Mouse (Mus musculus) layer of hippocampus, adult 18-20 months (tissue): ENCODE measurements around the gene Olfr568. TPM values are rescaled to one million over a fixed set of nuclear protein-coding genes. Genes with fewer than 3 reads are reported as not detected.

Source experiments
- DNase-seq, 2 experiments: peaks; one replicate each; pipeline ENCODE4 v3.0.0; 2022; ENCODE audit warnings: low spot score in 2 of 2
- long read RNA-seq: library from polyadenylated mRNA; stranded (forward); transcript quantifications from one replicate; pipeline ENCODE4 v2.0.0, GENCODE M21; 2021
- total RNA-seq, 2 experiments: library from RNA; stranded (reverse); gene quantifications; 2 replicates each; pipeline ENCODE4 v1.2.3; 2021

Olfr568 gene
- not detected for total RNA-seq
- long read RNA-seq, result 0 reads

DNA sequence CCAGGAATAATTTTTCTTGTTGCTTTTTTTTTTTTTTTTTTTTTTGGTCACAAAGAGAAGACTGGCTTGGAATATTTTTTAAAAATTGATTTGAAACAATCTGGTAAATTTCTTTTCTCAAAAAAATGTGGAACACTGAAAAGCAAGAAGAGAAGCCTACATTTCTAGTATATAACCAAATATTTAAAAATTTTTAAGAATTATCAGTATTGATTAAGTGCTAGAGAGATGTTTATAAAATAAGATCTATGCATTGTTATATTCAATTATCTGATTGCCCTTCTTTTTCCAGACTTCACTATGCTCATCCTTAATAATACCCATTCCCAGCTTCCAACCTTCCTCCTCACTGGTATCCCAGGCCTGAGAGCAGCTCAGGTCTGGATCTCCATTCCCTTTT lies at the start of gene Olfr568:
Olfr568 (plus strand) TSS at position 301 of the 400 bp plus-strand sequence.
- DNase-seq, result no peak

DNA sequence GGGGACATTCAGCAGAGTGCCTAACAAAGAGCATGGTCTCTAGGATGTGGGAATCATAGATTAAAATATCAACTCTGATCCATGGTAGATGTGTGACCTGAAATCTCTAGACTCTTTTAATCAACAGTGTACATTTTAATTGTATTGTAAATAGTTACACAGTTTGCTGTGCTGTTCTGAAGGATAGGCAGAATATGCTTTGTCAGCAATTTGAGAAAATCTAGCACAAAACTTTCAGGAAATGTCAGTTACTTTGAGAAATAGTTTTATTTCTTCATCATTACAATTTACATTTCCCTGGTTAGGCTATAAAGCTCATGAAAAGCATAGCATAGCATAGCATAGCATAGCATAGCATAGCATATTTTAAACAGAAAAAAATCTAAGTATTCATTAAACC lies 21.1 kb upstream of the Olfr568 start:
- DNase-seq, result no peak

DNA sequence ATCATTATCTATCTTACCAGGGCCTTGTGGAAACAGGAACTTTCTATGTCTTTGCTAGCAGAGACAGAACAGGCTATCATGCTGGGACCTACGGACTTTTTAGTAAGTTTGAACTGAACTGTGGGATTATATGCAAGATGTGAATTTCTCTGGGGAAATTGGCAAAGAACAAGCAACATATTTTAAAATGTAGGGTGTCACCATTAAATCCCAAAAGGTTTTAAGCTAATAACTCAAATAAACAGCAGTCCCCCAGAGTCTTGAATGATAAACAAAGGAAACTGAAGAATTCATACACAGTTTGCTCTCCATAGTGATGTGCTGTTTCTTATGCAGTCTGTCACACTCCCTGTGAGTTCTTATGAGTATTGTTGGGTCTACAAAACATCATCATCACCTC lies 18.3 kb upstream of the Olfr568 start, which contains the start of gene Olfr566:
Olfr566 (minus strand) TSS at position 101 of the 400 bp plus-strand sequence.
- DNase-seq, result no peak

DNA sequence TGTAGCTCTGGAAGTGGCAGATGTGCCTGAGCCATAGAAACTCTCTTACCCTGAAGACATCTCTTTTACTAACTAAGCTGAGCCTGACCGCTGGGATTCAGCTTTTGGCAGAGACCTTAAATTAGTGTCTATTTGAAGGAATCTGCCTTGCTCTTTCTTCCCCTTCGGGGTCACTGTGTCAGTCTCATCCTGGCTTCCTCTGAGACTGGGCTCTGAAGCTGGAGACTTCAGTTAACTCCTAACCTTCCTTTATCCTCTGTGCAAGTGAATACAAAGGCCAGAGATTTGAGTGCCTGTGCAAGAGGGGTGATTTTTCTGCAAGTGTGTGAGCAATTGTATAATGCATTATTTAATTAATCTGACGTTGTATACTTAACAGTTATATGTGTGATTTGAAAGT lies 13.9 kb downstream of the Olfr568 start, which contains the start of gene Olfr569:
Olfr569 (minus strand) TSS at position 101 of the 400 bp plus-strand sequence.
- DNase-seq, result no peak

DNA sequence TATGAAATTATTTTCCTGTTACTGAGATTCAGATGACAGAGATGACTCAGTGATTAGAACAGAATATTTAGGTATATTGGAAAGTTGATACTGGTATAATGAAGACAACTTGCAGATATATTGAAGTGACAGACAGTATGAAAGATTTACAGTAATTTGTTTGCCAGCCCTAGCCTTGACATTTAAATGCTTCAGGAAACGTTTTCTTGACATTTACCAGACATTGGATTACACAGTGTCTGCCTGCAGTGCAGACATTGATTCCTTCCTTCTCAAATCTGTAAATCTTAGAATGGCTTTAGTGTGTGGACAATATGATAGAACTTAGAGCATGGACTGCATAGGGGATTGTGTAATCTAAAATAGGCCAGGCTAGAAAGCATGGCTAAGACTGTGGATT lies 38.3 kb downstream of the Olfr568 start:
- DNase-seq, result no peak

DNA sequence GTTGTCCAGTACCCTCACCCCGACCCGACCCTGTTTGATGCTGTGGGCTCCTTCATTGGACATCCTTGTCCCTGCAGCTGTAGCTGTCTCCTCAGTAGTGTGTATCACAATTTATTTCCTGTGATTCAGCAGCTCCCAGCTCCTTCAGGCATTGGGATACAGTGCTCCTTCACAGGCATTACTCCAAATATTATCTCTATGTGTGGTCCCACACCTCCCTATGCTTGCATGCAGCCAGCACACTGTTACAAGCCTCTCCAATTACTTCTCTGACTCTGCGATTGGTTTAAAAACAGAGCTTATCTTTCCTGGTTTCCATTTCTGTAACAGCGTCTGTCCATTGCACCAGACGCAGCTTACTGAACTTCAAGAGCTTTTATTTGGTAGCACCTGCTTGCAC lies 39.5 kb downstream of the Olfr568 start:
- DNase-seq, result no peak

DNA sequence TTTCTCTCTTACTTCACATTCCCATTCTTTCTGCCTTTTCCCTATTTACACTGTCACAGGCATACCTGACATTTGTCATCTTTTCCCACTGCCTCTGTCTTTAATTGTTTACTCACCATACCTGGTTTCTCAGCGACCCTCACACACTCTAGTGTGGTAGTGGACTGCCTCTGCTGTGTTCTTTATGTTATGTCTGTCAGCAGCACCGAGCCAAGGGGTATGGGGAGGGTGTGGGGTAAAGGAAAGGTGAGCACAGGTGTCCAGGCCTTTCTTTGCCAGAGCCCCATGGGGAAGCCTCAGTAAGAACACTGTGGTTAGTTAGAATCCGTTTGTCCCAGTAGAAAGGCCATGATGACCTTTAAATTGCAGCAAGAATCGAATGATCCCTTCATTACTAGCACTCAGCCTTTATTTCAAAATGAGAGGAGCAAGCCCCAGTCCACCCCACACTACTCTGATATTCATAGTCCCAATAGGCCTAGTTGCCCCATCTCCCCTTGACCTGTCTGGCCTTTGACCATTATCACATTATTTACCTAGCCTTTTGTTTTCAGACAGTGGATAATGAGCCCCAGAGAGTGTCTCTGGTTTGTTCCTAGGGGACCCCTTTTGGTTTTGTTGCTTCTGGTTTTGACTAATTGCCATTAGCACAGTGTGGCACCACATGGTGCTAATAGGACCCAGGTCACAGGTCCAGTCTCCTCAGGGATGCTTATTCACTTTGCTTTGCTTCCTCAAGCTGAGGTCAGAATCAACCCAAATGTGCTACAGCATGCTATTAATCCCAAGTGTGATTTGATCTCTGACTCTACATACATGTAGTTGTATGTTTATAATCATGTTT lies 40.3 kb downstream of the Olfr568 start, which contains the start of gene Olfr571:
Olfr571 (minus strand) TSS at position 505 of the 844 bp plus-strand sequence.
- DNase-seq, result no peak

DNA sequence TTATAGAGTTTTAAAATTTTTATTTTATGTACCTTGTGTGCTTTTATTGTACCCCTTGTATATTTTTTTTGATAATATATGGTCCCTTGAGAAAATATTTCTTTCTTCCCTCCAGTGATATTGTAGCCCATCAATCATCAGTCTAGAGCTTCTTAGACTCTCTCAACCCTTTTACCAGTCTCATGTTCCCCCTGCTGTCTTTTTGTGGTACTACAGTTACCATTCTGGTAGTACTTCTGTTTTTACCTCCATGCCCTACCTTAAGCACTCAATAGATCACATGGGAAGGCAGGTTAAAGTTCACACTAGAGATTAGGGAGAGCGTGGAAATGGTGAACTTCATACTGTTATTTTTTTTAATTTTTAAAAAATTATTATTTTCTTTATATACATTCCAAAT lies 42.7 kb downstream of the Olfr568 start:
- DNase-seq, result peak in 1 of 2 experiments; percentile 29

DNA sequence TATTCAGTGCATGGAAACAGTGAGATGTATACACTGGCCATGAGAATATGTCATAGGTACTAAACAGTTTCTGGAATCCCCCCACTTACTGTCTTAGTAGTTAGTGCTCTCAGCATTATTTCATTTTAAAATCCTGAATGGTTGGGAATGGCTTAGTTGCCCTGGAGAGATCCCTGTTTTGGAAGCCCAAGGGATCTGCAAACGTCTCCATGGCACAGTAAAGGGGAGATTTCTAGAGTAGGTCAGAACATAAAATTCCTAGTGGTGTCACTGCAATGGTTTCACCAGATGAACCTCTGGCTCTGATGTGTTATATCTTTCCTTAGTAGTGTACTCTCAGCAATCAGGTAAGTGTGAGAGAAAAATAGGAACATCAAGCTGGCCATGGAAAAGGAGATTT lies 47.2 kb downstream of the Olfr568 start, which contains the start of gene Olfr572:
Olfr572 (plus strand) TSS at position 301 of the 400 bp plus-strand sequence.
- no peak for DNase-seq

DNA sequence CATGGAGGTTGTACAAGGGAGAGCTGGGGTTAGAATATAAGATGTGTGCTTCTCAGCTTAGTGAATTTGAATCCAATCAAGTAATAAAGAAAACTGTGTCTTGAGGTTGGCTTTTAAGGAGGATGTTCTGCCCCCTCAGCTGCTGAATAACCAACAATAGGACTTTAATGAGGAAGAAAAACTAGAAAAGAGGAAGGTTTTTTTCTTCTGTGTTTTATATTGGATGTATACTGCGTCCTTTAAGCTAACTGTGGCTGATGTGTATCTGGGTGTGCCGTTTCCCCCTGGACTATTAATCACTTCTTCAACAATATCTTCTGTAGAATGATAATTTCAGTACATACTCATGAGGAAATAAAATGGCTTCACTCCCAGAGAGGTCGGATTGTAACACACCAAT lies 50.2 kb downstream of the Olfr568 start:
- DNase-seq, result no peak

Other genes starting within 250 kb of the Olfr568 start
- under 1 TPM in 1 of 2 experiments, not detected in 1; 0.23 TPM for gene Olfr554, start 238.7 kb upstream of the Olfr568 start, total RNA-seq
- gene Olfr555, start 218.3 kb upstream of the Olfr568 start, total RNA-seq, result not detected
- gene Olfr556, start 212.2 kb upstream of the Olfr568 start, total RNA-seq, result not detected
- 1 to 10 TPM; 5.2 to 6.4 TPM for gene Trim68, start 189.8 kb upstream of the Olfr568 start, total RNA-seq
- under 1 TPM in 1 of 2 experiments, not detected in 1; 0.20 TPM for gene Olfr557, start 181.2 kb upstream of the Olfr568 start, total RNA-seq
- gene Olfr558, start 174.9 kb upstream of the Olfr568 start, total RNA-seq, result under 1 TPM; 0.30 to 0.32 TPM
- gene Olfr33, start 158.1 kb upstream of the Olfr568 start, total RNA-seq, result not detected
- gene Olfr559, start 149.6 kb upstream of the Olfr568 start, total RNA-seq, result not detected
- gene Olfr560, start 117.8 kb upstream of the Olfr568 start, total RNA-seq, result not detected
- under 1 TPM; 0.10 to 0.12 TPM for gene Olfr78, start 117.7 kb upstream of the Olfr568 start, total RNA-seq
- under 1 TPM in 1 of 2 experiments, not detected in 1; 0.13 TPM for gene Olfr561, start 105.9 kb upstream of the Olfr568 start, total RNA-seq
- not detected for gene Olfr564, start 73.6 kb upstream of the Olfr568 start, total RNA-seq
- not detected for gene Olfr566, start 18.4 kb upstream of the Olfr568 start, total RNA-seq
- not detected for gene Olfr569, start 13.8 kb downstream of the Olfr568 start, total RNA-seq
- not detected for gene Olfr570, start 17.5 kb downstream of the Olfr568 start, total RNA-seq
- gene Olfr571, start 40.4 kb downstream of the Olfr568 start, total RNA-seq, result not detected
- gene Olfr572, start 47.3 kb downstream of the Olfr568 start, total RNA-seq, result not detected
- gene Olfr573-ps1, start 65.5 kb downstream of the Olfr568 start, total RNA-seq, result not detected
- gene Olfr574, start 71.3 kb downstream of the Olfr568 start, total RNA-seq, result not detected
- not detected for gene Olfr575, start 81.7 kb downstream of the Olfr568 start, total RNA-seq
- gene Olfr576, start 85.5 kb downstream of the Olfr568 start, total RNA-seq, result not detected
- not detected for gene Olfr577, start 98.8 kb downstream of the Olfr568 start, total RNA-seq
- not detected for gene Olfr578, start 112.2 kb downstream of the Olfr568 start, total RNA-seq
- not detected for gene Olfr582, start 160.9 kb downstream of the Olfr568 start, total RNA-seq
- gene Olfr583, start 174.2 kb downstream of the Olfr568 start, total RNA-seq, result not detected
- not detected for gene Olfr584, start 204.8 kb downstream of the Olfr568 start, total RNA-seq
- not detected for gene Olfr585, start 220.6 kb downstream of the Olfr568 start, total RNA-seq
- not detected for gene Olfr586, start 248.5 kb downstream of the Olfr568 start, total RNA-seq